Mouse (Mus musculus) gastrocnemius, adult 2 months (tissue): Measurements from ENCODE around the gene Gm9999. TPM values are rescaled to one million over a fixed set of nuclear protein-coding genes. Genes with fewer than 3 reads are reported as not detected.
A peak's percentile ranks its signal among the peaks of the same experiment; 100 is the strongest.

Experiments used
- DNase-seq: peaks from one replicate; pipeline ENCODE4 v3.0.0; 2022
- H3K27ac ChIP-seq: fragments of 200-600 bp; 2 replicates; pipeline ENCODE4 v1.8.1; 2022; ENCODE audit warnings: mild to moderate bottlenecking
- H3K4me3 ChIP-seq: fragments of 200-600 bp; 2 replicates; pipeline ENCODE4 v1.8.1; 2022; ENCODE audit warnings: mild to moderate bottlenecking, moderate library complexity
- CTCF ChIP-seq: fragments of 200-600 bp; IDR thresholded peaks from 2 replicates; pipeline ENCODE4 v1.8.1; 2022; ENCODE audit warnings: antibody characterized with exemption, mild to moderate bottlenecking, moderate library complexity
- intact Hi-C: fragments of 180-260 bp; cut with DNase I; formaldehyde crosslinking; loops from one replicate; pipeline ENCODE4 v1.15.1; 2025
- total RNA-seq, 2 experiments: library from RNA; stranded (reverse); gene quantifications; 2 replicates each; pipeline ENCODE4 v1.2.3; 2021

The Gm9999 gene
- total RNA-seq, 2 experiments from 2014 or later: not detected

- DNase-seq: no peak
- no peak for TF ChIP-seq CTCF
- H3K4me3 ChIP-seq: no peak overlapping the region
- no peak overlapping the region; the same call in 1 of the 2 replicates for H3K27ac ChIP-seq
- intact Hi-C loops: no loop called here
Measured at GRCm38 (mm10) chr7:47001900-47002275, 18.5 kb downstream of the Gm9999 start.

- Histone ChIP-seq H3K27ac (peak overlapping the region; percentile 25), H3K4me3 (no peak overlapping the region)
- no peak for DNase-seq
- intact Hi-C loops: no loop called here
- TF ChIP-seq CTCF: no peak
Measured at GRCm38 (mm10) chr7:47003411-47004115, 20.2 kb downstream of the Gm9999 start.

GRCm38 (mm10) chr7:47007109-47007780 is 23.9 kb downstream of the Gm9999 start:
- intact Hi-C loops: no loop called here
- no peak for TF ChIP-seq CTCF
- peak overlapping the region; percentile 91 for H3K4me3 ChIP-seq

DNA sequence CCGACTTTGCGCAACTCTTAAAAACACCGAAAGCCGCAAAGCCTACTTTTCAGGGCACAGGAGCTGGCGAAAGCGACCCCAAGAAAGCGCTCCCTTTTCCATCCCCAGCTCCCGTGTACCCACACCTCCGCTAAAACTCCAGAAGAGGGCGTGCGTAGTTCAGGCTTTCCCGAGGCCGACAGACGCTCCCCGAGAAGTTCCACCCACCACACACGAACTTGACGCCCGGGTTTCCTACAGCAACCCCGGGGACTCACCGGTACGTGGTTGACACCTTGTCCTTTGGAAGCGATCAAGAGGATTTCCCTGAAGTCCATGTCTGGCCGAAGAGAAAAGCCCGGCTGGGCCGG is 24.4 kb downstream of the Gm9999 start:
- intact Hi-C loops: no loop called here
- Histone ChIP-seq H3K4me3 (peak overlapping the region; percentile 91), H3K27ac (peak overlapping the region; percentile 96)
- no peak for DNase-seq
- TF ChIP-seq CTCF: peak; percentile 70

More at GRCm38 (mm10) chr7:47007109-47007780, 23.9 kb downstream of the Gm9999 start:
- DNase-seq: no peak
- peak overlapping the region; percentile 96 for H3K27ac ChIP-seq

DNA sequence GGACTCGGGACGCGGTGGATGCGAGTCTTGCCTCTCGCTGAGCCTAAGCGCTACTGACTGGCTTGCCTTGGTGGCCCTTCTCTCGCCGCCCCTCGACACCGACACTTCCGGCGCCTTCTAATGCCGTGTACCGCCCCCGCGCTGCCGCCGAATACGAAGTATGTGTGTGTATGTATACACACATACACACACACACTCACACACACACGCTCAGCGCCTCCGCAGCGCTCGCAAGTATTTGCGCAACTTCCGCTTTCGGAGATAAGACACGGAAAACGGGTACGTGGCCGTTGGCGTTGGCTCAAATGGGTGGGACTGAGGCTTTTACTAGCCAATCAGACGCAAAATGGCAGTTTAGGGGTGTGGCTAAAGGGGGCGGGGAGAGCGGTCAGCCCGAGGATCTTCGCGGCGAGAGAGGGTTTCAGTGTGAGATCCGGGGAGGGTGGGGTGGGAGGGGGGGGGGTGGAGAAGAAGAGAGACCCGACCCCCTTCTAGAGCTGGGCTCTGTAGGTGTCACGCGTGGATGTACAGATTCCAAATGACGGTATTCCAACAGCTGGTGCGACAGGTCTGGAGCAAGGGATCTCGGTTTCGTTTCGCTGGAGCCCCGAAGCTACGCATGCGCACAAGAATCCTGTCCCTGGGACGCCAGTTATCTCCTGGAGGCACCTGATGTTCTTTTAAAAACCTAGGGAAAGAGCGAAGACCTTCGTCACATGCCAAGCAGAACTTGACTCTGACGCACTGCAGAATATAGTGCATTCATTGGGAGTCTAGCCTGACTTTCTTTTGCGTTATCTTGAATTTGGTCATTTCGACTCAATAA is 25.0 kb downstream of the Gm9999 start, which contains the start of gene Spty2d1:
Gene Spty2d1, minus strand, starts transcription at position 244 of the 826 bp plus-strand sequence.
- Histone ChIP-seq H3K27ac (peak within 1 kb of the TSS; percentile 96), H3K4me3 (peak within 1 kb of the TSS; percentile 91)
- TF ChIP-seq CTCF: no peak
- peak; percentile 99 for DNase-seq
- intact Hi-C loops: no loop called here

DNA sequence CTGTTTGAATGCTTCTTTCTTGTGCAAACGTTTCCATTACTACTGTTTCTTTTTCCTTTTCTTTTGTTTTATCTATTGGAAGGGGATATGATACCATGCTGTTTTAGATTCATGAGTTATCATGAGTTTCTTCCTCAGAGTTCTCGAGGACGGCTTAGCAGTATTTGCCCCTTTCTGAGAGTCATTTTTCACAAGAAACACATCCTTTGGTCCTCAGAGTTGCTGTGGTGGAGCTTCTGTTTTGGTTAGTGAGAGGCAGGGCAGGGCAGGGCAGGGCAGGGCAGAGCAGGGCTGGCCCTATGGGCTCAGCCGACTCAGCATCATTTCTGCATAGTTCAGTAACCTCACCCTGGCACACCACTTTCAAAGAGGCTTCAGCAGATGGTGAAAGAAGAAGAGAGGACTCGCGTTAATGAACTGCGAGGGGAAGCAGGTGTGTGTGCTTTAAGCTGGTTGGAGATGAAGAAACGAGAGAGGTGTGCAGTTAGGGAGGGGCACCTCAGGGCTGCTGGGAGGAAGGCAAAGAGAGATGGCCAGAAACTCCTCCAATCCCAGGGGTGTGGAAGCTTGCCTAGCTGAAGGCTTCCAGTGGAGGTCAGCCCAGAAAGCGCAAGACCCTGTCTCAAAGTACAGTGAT is 29.9 kb downstream of the Gm9999 start:
- no peak for DNase-seq
- 0 out of 2 replicates have a peak overlapping the region, but pooled peaks have one; percentile 6 for H3K27ac ChIP-seq
- H3K4me3 ChIP-seq: no peak overlapping the region
- intact Hi-C loops: no loop called here
- no peak for TF ChIP-seq CTCF

- no peak for DNase-seq
- Histone ChIP-seq H3K27ac (peak overlapping the region; percentile 81), H3K4me3 (peak overlapping the region; percentile 50)
- intact Hi-C loops: loop anchor here (1.0 kb wide), 1 partner anchor 51 kb away; no protein-coding TSS in a partner anchor
- no peak for TF ChIP-seq CTCF
Measured at GRCm38 (mm10) chr7:47014564-47015389, 31.4 kb downstream of the Gm9999 start.

DNA sequence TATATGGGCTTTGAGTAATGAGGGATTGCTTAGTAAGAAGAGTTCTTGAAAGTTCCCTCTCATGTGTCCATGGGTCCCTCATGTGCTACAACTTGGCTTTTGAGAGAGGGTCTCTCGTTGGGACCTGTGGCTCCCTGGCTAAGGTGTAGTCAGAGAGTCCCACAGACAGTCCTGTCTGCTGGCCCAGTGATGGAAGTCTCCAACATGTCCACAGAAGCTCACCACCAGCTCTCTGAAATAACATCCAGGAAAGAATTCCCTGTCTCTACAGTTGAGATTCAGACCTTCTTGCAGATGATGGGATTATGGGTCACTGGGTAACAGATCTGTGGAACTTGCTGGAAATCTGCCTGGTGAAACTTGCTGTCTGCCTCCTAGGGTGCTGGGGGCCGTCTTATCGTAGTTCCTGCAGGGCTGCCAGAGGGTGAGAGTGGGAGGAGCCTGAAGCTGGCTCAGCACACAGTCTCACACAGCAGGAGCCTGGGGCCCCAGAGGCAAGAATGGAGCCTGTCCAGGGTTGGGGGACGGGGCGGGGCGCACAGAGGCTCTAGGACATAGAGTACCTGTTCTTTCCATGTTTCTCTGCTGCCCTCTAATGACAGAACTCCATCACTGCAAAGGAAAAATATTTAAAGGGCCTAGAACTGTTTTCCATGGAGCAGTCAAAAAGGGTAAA is 32.1 kb downstream of the Gm9999 start:
- peak overlapping the region; percentile 81 for H3K27ac ChIP-seq
- DNase-seq: peak; percentile 93
- H3K4me3 ChIP-seq: peak overlapping the region; percentile 50
- intact Hi-C loops: loop anchor here (1.0 kb wide), 1 partner anchor 52 kb away; no protein-coding TSS in a partner anchor
- peak; percentile 85 for TF ChIP-seq CTCF

GRCm38 (mm10) chr7:47016602-47017001 is 33.2 kb downstream of the Gm9999 start:
- intact Hi-C loops: no loop called here
- no peak for TF ChIP-seq CTCF
- H3K27ac ChIP-seq: peak overlapping the region; percentile 81; the same call in 1 of the 2 replicates
- no peak overlapping the region for H3K4me3 ChIP-seq
- DNase-seq: no peak

DNA sequence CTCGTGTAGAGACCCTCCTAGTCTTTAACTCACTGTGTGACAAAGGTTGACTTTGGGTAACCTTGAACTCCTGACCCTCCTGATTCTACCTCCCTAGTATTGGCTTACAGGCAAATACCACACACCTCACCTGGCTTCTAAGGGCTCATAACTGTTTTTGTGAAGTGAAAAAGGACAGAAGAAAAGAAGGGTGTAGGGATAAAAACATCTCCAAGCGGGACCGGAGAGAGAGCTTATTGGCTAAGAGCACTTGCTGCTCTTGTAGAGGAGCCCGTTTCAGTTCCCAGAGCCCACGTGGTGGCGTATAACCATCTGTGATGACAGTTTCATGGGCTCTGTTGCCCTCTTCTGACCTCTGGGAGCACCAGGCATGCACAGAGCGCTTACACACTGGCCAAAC is 33.8 kb downstream of the Gm9999 start:
- no peak for DNase-seq
- Histone ChIP-seq H3K4me3 (no peak overlapping the region), H3K27ac (no peak overlapping the region)
- TF ChIP-seq CTCF: no peak
- intact Hi-C loops: no loop called here

DNA sequence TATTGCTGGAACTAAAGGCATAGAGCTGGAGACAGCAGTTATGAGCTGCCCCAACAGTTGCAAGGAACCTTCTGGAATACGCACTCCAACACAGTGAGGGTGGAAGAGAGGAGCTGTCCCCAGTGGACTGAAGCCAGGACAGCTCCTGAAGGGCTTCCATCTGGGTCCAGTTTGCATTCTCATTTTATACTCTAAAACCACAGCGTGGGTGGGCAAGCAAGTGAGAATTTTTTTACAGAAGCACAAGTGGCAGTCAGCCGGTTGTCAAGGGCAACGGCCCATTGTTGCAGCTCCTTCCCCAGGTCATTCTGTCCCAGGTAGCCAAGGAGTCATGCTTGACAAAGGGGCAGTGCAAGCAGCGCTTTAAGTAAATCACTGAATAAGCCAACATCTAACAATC is 36.3 kb downstream of the Gm9999 start:
- H3K27ac ChIP-seq: no peak overlapping the region
- intact Hi-C loops: no loop called here
- TF ChIP-seq CTCF: no peak
- no peak for DNase-seq
- no peak overlapping the region for H3K4me3 ChIP-seq
